Mouse (Mus musculus) urinary bladder, postnatal 14 days (tissue): Measurements from ENCODE around the gene Olfr45.
"Not testable (repeated sequence)": the region's sequence is repeated elsewhere in the genome, so short reads cannot be mapped to it uniquely, and the experiment has no call there.

Source experiments
- DNase-seq: peaks from one replicate; pipeline ENCODE4 v3.0.0; 2021; ENCODE audit warnings: low spot score

Gene Olfr45

DNA sequence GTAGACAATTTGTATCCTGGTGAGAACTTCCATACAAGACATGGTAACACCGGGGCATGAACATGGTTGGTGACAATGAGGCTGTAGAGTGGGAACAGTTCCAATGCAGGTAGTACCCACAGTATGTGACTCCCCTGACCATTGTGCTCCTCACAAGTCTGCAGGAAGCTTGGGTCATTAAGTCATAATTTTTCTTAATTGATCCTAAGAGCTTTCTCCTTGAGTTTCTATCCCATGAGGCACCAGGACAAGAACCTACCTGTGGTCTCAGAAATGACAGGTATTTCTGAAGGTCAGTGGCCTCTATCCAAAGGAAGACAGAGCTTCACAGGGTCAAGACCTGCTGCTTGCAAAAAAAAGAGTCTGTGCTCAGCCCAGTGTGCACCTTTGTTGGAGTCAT lies at the start of gene Olfr45:
Gene Olfr45, plus strand, starts transcription at position 301 of the 400 bp plus-strand sequence.
- DNase-seq: no peak

DNA sequence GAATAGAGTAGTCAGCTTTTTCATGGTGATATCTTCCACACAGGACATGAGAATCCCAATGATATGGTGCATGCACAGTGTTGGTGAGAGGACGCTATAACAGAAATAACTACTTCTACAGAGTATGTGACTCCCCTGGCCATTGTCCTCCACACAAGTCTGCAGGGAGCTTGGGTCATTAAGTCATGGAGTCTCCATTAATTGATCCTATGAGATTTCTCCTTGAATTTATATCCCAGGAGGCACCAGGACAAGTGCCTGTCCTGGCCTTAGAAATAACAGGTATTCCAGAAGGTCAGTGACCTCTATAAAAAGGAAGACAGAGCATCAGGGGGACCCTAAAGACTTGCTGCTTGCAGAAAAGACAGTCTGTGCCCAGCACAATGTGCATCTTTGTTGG lies 35.6 kb upstream of the Olfr45 start, which contains the start of gene Olfr53:
Gene Olfr53, plus strand, starts transcription at position 301 of the 400 bp plus-strand sequence.
- no peak for DNase-seq

DNA sequence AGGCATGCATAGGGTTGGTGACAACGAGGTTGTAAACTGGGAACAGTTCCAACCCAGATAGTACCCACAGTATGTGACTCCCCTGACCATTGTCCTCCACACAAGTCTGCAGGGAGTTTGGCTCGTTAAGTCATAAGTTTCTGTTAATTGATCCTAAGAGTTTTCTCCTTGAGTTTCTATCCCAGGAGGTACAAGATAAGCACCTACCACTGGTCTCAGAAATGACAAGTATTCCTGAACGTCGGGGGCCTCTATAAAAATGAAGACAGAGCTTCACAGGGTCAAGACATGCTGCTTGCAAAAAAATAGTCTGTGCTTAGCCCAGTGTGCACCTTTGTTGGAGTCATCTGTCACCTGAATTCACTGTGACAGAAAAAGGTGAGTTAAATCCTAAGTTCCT lies 22.1 kb upstream of the Olfr45 start, which contains the start of gene Olfr539:
Gene Olfr539, plus strand, starts transcription at position 301 of the 400 bp plus-strand sequence.
- no peak for DNase-seq

DNA sequence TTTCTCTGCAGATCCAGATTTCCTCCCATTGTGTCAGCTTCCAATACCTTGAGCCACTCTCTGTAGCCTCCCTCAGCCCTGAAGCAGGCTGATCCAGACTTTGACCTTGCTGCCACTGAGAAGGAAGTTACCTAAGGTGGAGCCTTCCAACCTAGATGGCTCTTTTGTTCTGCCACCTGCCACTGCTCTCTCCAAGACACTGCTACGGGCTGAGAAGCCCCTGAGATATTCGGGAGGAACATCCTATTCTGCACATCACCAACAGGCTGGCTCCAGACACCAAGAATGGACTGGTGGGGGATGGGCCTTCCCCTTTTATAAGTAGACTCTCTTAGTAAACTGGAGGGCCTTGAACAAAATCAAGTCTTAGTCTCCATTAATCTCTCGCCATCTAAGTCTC lies 11.1 kb upstream of the Olfr45 start:
- DNase-seq: not testable (repeated sequence)

DNA sequence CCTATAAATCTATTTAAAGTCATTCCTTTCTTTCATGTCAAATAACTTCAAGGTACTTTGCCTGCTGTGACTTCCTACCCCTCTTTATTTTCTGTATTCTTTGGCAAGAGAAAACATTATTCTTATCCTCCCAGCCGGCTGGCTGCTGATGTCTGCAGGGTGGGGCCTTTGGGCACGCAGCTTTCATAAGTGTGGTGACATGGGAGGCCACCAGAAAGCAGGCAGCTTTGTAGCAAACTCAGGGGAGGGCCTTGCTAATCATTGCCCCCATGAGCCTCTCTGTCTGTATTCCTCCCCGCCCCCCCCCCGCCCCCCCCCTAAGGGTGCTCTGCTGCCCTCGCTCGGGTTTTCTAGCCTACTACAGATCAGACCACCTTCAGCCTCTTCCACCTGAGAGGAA lies 5.9 kb upstream of the Olfr45 start:
- DNase-seq: no peak

DNA sequence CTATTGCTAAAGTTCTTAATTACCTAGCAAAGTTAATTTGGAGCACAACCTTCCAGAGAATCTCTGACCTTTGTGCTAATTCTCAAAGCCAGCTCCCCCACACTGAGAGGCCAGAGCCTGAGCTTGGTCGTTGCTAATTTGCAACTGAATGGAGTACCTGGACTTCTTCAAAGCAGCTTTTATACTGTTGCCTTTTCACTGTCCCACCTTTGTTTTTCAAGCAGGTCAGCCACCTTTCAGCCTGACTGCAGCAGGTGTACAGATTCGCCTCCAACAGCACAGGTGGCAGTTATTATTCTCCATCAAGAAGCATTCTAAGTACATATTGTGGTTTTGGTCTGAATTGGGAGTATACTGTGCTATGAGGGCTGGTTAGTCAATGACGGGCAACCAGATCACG lies 2.2 kb upstream of the Olfr45 start:
- DNase-seq: not testable (repeated sequence)

DNA sequence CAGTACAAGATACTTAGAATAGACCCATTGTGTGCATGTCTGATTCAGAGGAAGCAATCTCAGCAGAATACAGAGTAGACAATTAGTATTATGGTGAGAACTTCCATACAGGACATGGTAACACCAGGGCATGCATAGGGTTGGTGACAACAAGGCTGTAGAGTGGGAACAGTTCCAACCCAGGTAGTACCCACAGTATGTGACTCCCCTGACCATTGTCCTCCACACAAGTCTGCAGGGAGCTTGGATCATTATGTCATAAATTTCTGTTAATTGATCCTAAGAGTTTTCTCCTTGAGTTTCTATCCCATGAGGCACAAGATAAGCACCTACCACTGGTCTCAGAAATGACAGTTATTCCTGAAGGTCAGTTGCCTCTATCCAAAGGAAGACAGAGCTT lies 15.2 kb downstream of the Olfr45 start, which contains the start of gene Olfr541:
Gene Olfr541, plus strand, starts transcription at position 301 of the 400 bp plus-strand sequence.
- no peak for DNase-seq

DNA sequence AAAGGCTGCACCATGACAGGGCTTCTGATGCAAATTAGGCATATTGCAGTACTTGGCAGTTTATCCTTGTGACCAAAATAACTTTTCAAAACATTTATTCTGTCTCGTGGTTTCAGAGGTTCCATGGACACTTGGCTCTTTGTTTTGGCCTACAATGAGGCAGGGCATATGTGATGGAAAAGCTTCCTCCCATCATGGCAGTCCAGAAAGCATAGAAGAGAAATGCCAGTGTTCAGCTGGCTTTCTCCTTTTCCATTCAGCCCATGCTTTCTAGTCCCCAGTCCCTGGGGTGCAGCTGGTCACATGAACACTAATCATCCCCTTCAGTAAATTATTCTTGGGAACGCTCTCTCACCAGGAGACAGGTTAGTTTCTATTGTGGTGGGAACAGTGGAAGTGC lies 24.6 kb downstream of the Olfr45 start:
- no peak for DNase-seq

DNA sequence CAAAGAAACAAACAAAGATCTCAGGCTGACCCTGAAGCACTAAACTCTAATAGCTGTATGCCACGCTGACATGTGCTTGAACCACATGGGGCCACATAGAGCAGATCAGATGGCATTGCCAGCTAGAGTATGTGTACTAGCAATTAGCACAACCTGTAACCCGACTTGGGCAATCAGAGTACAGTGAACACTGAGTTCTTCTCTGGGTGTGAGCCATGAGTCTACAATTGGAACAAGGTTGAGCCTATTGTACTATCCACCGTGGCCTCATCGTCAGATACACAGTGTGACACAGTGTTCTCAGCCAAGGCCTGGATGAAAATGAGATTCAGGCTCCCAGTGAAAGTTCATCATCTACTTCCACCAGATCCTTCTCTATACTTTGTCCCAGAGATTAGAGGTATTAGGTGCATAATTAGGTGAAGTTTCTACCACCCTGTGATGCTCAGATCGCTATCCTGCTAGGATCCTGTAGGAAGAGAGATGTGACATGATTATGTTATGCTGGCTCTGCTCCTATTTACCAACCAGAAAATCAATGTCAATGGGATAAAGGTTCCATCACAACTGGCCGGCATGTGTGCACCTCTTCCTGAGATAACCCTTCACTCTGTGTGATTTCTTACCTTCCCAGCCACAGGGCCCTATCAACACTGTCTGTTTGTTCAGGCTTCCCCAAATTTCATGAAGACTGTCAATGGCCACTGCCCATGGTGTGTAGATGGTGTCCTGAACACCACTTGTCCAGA lies 26.0 kb downstream of the Olfr45 start:
- DNase-seq: no peak

DNA sequence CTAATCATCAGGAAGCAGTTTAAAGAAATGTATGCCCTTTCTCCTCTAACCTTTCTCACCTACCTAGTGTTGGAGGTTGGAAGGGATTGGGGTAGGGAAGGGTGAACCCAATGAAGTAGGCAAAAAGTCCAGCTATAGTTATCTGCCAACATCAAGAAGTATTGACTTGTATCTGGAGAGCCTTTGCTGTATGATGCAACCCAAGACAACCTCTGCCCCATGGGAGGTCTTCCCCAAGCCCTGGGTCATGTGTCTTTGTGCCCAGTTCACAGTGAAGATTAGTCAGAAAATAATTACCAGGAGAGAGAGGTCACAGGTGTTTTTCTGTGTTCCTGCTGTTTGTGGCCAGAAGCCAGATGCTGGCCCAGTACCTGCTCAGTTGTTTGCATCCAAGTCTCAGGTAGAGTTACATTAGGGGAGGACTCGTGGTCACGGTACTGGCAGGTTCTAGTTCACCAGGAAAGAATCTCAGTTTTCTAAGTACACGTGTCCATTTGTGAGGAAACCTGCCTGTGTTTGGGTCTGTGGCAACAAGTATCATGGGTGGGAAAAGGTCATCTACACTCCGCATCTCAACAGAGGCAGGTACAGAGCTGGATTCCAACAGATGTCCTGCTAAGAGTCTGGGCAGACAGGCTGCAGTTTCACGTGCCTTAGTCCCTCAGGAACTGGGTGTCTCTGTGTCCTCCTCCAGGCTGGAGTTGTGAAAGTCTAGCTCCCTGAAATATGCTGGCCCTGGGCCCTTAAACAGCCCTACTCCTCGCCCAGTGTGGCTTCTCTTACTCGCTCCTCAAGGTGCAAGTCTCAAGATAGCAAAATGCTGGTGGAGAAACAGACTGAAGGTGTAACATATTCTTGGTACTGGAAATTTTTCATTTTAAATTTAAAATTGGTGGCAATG lies 35.7 kb downstream of the Olfr45 start:
- DNase-seq: no peak

DNA sequence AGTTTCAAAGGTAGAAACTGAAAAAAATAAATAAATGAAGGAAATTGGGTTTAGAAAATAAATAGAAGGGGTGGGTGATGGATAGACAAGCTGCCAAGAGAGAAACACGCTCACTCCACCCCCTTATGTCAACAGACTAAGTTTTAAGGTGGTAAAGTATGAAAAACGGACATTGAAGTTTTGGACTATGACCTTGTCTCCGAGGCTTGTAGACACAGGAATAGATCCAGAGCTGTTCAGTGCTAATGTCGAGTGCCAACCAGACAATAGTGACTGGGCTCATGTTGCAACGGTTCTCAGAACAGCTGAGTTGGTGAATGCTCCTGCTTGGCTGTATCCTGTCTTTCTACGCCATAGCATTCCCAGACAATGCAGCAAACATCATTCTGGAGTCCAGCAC lies 39.3 kb downstream of the Olfr45 start:
- no peak for DNase-seq

DNA sequence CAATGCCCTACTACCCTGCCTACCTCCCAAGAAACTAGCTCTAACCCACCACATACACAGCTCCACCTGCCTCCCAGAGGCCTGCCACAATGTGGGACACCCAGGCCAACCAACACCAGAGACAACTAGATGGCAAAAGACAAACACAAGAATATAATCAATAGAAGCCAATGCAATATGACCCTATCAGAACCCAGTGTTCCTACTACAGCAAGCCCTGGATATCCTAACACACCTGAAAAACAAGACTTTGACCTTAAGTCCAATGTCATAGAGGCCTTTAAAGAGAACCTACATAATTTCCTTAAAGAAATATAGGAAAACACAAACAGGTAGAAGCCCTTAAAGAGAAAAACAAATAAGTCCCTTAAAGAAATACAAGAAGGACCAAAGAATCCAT lies 43.8 kb downstream of the Olfr45 start:
- no peak for DNase-seq

DNA sequence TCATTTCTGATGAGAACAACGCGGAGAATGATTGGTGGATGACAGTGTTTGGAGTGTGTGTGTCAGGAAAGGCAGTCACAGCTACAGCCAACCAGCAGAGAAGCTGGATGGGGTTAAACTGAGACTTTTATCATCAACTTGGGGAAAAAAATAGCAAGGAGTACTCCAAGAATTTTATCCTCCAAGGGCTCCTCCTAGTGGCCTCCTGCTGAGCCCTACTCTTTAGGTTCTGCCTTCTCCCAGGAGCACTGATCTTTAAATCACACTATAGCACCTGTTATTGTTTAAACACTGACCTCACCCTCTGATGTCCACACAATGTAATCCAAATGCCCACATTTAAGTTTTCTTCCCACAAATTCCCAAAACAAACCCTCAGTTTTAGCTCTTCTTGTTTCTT lies 51.4 kb downstream of the Olfr45 start:
- no peak for DNase-seq
